Mouse (Mus musculus) hindbrain, postnatal 0 days (tissue): ENCODE data around the gene Hic1. TPM values are rescaled to one million over a fixed set of nuclear protein-coding genes. Genes with fewer than 3 reads are reported as not detected.

Source experiments
- ATAC-seq: fragments of 200-750 bp; cut with Nextera tagmentation; 2 replicates; pipeline ENCODE4 v1.8.0; 2017; ENCODE audit warnings: mild to moderate bottlenecking, moderate TSS enrichment, moderate library complexity
- DNase-seq: peaks from one replicate; pipeline ENCODE4 v3.0.0-alpha.2; 2015; ENCODE audit warnings: low spot score
- H3K27ac ChIP-seq: fragments of 300-500 bp; sonication (generic); 2 replicates; pipeline ENCODE4 v1.5.1; 2014; ENCODE audit warnings: mild to moderate bottlenecking
- H3K27me3 ChIP-seq: fragments of 300-500 bp; sonication (generic); 2 replicates; pipeline ENCODE4 v1.6.1; 2014; ENCODE audit warnings: low read length, mixed read lengths; ENCODE audit not compliant: insufficient read depth
- H3K36me3 ChIP-seq: fragments of 300-500 bp; sonication (generic); 2 replicates; pipeline ENCODE4 v1.6.1; 2014; ENCODE audit warnings: low read length, mixed read lengths; ENCODE audit not compliant: insufficient read depth
- H3K4me1 ChIP-seq: fragments of 300-500 bp; sonication (generic); 2 replicates; pipeline ENCODE4 v1.6.1; 2014; ENCODE audit warnings: antibody characterized with exemption, low read length, mixed read lengths; ENCODE audit not compliant: insufficient read depth
- H3K4me2 ChIP-seq: fragments of 300-500 bp; sonication (generic); 2 replicates; pipeline ENCODE4 v1.6.1; 2014; ENCODE audit warnings: low read depth, mild to moderate bottlenecking, low read length, moderate library complexity, mixed read lengths
- H3K4me3 ChIP-seq: fragments of 300-500 bp; sonication (generic); 2 replicates; pipeline ENCODE4 v1.5.1; 2014; ENCODE audit warnings: low read length
- H3K9ac ChIP-seq: fragments of 300-500 bp; sonication (generic); replicated peaks from 2 replicates; pipeline ENCODE4 v1.6.1; 2014; ENCODE audit warnings: mild to moderate bottlenecking, low read length, moderate library complexity, mixed read lengths
- H3K9me3 ChIP-seq: fragments of 300-500 bp; sonication (generic); 2 replicates; pipeline ENCODE4 v1.6.1; 2016; ENCODE audit warnings: low read length, mixed read lengths
- CTCF ChIP-seq: IDR thresholded peaks from 2 replicates; pipeline ENCODE4 v1.5.1; 2016; ENCODE audit warnings: antibody characterized with exemption, control low read depth, low read depth
- WGBS: fragments of 180-500 bp; shearing (Covaris S2); extraction: QIAGEN DNeasy Blood & Tissue Kit; methylation state at CpG from one replicate; pipeline ENCODE4 v1.1.7; 2014; 5-methylcytosine and 5-hydroxymethylcytosine counted together
- microRNA counts: library from miRNA; unstranded; fragments of <30 nt; microRNA quantifications from one replicate; lab custom pipeline; 2015
- microRNA-seq, 2 experiments: library from miRNA; unstranded; fragments of <30 nt; microRNA quantifications; one replicate each; pipeline ENCODE4; 2016
- polyA plus RNA-seq: library from polyadenylated mRNA; unstranded; fragments of >200 nt; fragmentation: Nextera tagmentation; extraction: Ambion mirVana; gene quantifications from 2 replicates; pipeline ENCODE4 v1.2.1, GENCODE M21; 2015
- total RNA-seq: library from RNA; depleted of rRNA; stranded (reverse); fragments of >200 nt; gene quantifications from 2 replicates; pipeline ENCODE4 v1.2.3, GENCODE M21; 2014; rRNA removed

The Hic1 gene
- total and polyA plus RNA-seq, 2 experiments from 2014 or later, result 1.7 to 8.5 TPM

DNA sequence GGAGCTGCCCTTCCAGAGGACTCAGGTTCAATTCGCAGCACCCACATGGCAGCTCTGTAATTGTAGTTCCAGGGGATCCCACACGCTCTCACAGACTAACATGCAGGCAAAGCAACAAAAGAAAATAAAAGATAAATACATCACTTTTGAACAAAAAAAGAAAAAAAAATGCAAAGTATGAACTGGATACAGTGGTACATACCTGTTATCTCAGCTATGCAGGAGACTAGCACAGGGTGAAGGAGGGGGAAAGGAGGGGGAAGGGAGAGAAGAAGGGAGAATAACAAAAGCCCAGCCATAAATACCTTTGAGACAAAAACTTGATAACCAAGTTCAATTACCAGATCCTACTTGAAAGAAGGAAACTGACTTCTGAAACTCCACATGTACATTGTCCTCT, 44.9 kb downstream of the Hic1 start:
- H3K9ac ChIP-seq, result no peak overlapping the region
- no peaks in the 10 kb centered on the region for H3K4me1 ChIP-seq
- ATAC-seq (no peak), DNase-seq (no peak)
- no peaks in the 10 kb centered on the region for H3K36me3 ChIP-seq
- WGBS, result 100% methylated on average over 2 of the region's 2 CpGs
- no peak overlapping the region for H3K27ac ChIP-seq
- H3K9me3 ChIP-seq, result no peaks in the 10 kb centered on the region
- no peaks in the 10 kb centered on the region for H3K27me3 ChIP-seq
- TF ChIP-seq CTCF, result no peak
- H3K4me3 ChIP-seq, result no peak overlapping the region
- no peak overlapping the region for H3K4me2 ChIP-seq

- no peaks in the 10 kb centered on the region for H3K36me3 ChIP-seq
- no peaks in the 10 kb centered on the region for H3K9me3 ChIP-seq
- no peak overlapping the region for H3K9ac ChIP-seq
- no peak overlapping the region for H3K27ac ChIP-seq
- DNase-seq (no peak), ATAC-seq (no peak)
- no peaks in the 10 kb centered on the region for H3K4me1 ChIP-seq
- no peaks in the 10 kb centered on the region for H3K27me3 ChIP-seq
- no peak overlapping the region for H3K4me2 ChIP-seq
- no peak for TF ChIP-seq CTCF
- 73% methylated on average over 1 of the region's 1 CpGs for WGBS
- H3K4me3 ChIP-seq, result no peak overlapping the region
Measured at GRCm38 (mm10) chr11:75121348-75121747, 48.0 kb downstream of the Hic1 start.

DNA sequence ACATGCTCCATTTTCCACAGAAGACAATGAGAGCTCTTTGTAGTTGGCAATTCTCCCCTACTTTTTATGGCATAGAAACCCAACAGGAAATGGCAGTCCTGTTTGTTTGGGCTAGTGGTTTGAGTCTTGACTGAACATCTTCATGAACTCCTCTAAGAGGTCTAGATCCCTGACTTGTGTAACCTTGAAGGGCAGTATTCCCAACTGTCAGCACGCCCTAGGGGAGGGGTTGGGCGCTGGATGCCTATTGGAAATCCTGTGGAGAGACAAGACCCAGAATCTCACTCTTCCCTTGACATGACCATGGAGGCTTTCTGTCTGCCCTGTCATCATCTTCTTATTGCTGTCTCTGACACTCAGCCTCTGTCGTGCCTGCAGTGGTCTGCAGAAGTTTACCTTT, 49.5 kb downstream of the Hic1 start:
- H3K27me3 ChIP-seq, result no peaks in the 10 kb centered on the region
- no peak for TF ChIP-seq CTCF
- no peak overlapping the region for H3K9ac ChIP-seq
- DNase-seq (no peak), ATAC-seq (no peak)
- no peak overlapping the region for H3K4me2 ChIP-seq
- 85% methylated on average over 3 of the region's 3 CpGs for WGBS
- H3K9me3 ChIP-seq, result no peaks in the 10 kb centered on the region
- no peaks in the 10 kb centered on the region for H3K4me1 ChIP-seq
- no peak overlapping the region for H3K4me3 ChIP-seq
- no peaks in the 10 kb centered on the region for H3K36me3 ChIP-seq
- H3K27ac ChIP-seq, result no peak overlapping the region

- Histone ChIP-seq H3K4me2 (no peak overlapping the region), H3K9me3 (no peaks in the 10 kb centered on the region), H3K4me1 (no peaks in the 10 kb centered on the region), H3K27ac (no peak overlapping the region), H3K4me3 (no peak overlapping the region), H3K9ac (no peak overlapping the region), H3K27me3 (no peaks in the 10 kb centered on the region), H3K36me3 (no peaks in the 10 kb centered on the region)
- no peak for ATAC-seq
- no peak for DNase-seq
- no peak for TF ChIP-seq CTCF
- WGBS, result 76% methylated on average over 2 of the region's 2 CpGs
Measured at GRCm38 (mm10) chr11:75119298-75119697, 50.0 kb downstream of the Hic1 start.

DNA sequence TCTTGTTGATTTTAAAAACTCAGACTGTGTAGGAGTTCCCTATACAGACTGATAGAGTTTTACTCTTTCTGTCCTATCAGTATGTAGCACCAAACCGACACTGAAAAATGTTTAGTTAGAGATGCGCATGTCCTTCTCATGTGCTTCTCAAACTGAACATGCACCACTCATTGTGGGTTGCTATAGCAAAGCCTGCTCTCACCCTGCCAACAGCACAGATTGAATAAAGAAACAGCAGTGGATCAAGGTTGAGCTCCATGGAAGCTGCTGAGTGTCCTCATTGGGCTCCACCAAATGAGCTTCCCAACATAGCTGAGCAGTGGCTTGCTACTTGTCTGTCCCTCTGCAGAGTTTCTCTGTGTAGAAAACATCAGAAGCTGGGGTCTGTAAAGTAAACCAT, 51.2 kb downstream of the Hic1 start:
- no peaks in the 10 kb centered on the region for H3K27me3 ChIP-seq
- no peaks in the 10 kb centered on the region for H3K4me1 ChIP-seq
- no peaks in the 10 kb centered on the region for H3K36me3 ChIP-seq
- ATAC-seq (no peak), DNase-seq (no peak)
- 88% methylated on average over 2 of the region's 2 CpGs for WGBS
- no peak overlapping the region for H3K4me3 ChIP-seq
- no peak overlapping the region for H3K9ac ChIP-seq
- no peak for TF ChIP-seq CTCF
- no peaks in the 10 kb centered on the region for H3K9me3 ChIP-seq
- H3K27ac ChIP-seq, result no peak overlapping the region
- no peak overlapping the region for H3K4me2 ChIP-seq

DNA sequence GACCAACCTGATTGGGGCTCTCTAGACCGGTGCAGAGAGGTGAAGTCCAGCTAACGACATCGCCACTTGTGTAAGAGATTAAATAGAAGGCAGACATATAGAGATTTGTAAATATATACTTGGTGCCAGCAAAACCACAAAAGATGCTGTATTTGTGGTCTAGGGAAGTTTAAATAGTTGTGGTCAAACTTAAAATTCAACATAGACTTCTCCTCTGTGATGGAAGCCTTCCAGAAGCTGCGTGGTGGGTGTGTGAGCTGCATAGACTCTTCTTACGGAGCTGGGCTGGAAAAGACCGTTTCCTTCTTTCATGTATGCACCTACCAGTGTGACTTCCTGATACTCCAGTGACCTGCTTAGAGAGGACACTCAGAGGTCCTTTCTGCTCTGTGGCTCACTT, 52.9 kb downstream of the Hic1 start:
- H3K4me3 ChIP-seq, result no peak overlapping the region
- DNase-seq, result no peak
- ATAC-seq, result no peak
- no peaks in the 10 kb centered on the region for H3K4me1 ChIP-seq
- no peak for TF ChIP-seq CTCF
- H3K9ac ChIP-seq, result no peak overlapping the region
- H3K4me2 ChIP-seq, result no peak overlapping the region
- no peak overlapping the region for H3K27ac ChIP-seq
- 85% methylated on average over 6 of the region's 6 CpGs for WGBS
- no peaks in the 10 kb centered on the region for H3K27me3 ChIP-seq
- H3K9me3 ChIP-seq, result no peaks in the 10 kb centered on the region
- H3K36me3 ChIP-seq, result no peaks in the 10 kb centered on the region

MicroRNAs within 50 kb of the gene (microRNA counts, 519-probe panel; counts per million panel counts)
- microRNA mmu-miR-132 (lab: Ali Mortazavi, UCI) (5,155 counts per million, percentile 86 among the panel's probes with 10 or more counts), microRNA mmu-miR-212 (lab: Ali Mortazavi, UCI) (not detected)

Small RNA genes within 50 kb of the gene (microRNA-seq; reads per million reads assigned to microRNA genes)
- 2,274 to 2,506 reads per million in 2 experiments for gene Mir132
- 111 reads per million in 2 experiments for gene Mir212

Other genes starting within 250 kb of the Hic1 start
- gene Smg6, start 243.7 kb downstream of the Hic1 start, total RNA-seq, result 24.9 and 27.8 TPM in 2 replicates
- 9.8 and 10.0 TPM in 2 replicates for gene Smg6, start 243.7 kb downstream of the Hic1 start, polyA plus RNA-seq
- gene Srr, start 243.6 kb downstream of the Hic1 start, total RNA-seq, result 31.0 and 41.8 TPM in 2 replicates
- gene Srr, start 243.6 kb downstream of the Hic1 start, polyA plus RNA-seq, result 32.9 and 36.4 TPM in 2 replicates
- 11.0 and 17.6 TPM in 2 replicates for gene Ovca2, start 9.3 kb upstream of the Hic1 start, total RNA-seq
- 11.7 and 15.7 TPM in 2 replicates for gene Ovca2, start 9.3 kb upstream of the Hic1 start, polyA plus RNA-seq
- 31.3 and 39.2 TPM in 2 replicates for gene Dph1, start 21.7 kb upstream of the Hic1 start, total RNA-seq
- 13.5 and 13.6 TPM in 2 replicates for gene Dph1, start 21.7 kb upstream of the Hic1 start, polyA plus RNA-seq
- 13.0 and 13.4 TPM in 2 replicates for gene Rtn4rl1, start 24.3 kb upstream of the Hic1 start, total RNA-seq
- 9.9 and 10.7 TPM in 2 replicates for gene Rtn4rl1, start 24.3 kb upstream of the Hic1 start, polyA plus RNA-seq
- gene Rpa1, start 178.8 kb upstream of the Hic1 start, total RNA-seq, result 66.9 and 105 TPM in 2 replicates
- gene Rpa1, start 178.8 kb upstream of the Hic1 start, polyA plus RNA-seq, result 51.1 and 55.5 TPM in 2 replicates
- gene Smyd4, start 178.9 kb upstream of the Hic1 start, total RNA-seq, result 12.7 and 14.1 TPM in 2 replicates
- gene Smyd4, start 178.9 kb upstream of the Hic1 start, polyA plus RNA-seq, result 17.1 and 17.7 TPM in 2 replicates